Mouse (Mus musculus): ENCODE results near the gene Tpk1.
"Not testable (repeated sequence)": the region's sequence is repeated elsewhere in the genome, so short reads cannot be mapped to it uniquely, and the experiment has no call there.

The Tpk1 gene

DNA sequence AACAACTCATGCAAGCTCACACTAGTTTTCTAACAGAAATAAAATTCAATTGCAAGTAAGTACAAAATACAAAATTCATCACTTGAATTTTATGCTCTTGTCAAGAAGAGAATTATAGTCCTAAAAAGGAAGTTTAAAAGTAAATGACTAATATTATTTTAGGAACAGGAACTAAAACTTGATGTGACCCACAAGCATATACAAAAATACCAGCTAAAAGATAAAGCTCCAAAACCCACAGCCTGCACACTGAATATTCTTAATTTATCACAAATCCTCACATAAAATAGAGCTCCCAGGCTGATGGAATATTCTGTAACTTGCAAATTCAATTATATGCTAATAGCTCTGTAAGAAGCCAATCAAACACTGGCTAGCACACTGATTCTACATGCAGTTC lies 25.5 kb downstream of the Tpk1 start:
- no peak for DNase-seq (ENCODE audit: low read depth, low spot score)

GRCm38 (mm10) chr6:43638865-43639264 lies 27.2 kb downstream of the Tpk1 start:
- no peak for DNase-seq (ENCODE audit: low read depth, low spot score)

DNA sequence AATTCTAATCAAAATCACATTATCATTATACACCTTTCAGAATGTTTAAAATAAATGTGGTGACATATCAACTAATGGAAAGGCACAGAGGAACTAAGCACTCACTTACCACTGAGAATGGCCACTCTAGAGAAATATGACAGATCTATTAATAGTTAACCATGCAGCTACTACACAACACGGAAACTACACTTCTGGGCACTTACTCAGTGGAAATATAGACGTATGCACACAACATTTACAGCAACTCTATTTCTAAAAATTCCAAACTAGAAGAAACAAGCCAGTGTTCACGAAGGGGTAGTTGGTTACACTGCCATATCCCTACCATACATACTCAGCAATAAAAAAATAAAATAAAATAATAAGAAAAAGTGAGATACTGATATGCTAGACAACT lies 28.0 kb downstream of the Tpk1 start:
- no peak for DNase-seq (ENCODE audit: low read depth, low spot score)

DNA sequence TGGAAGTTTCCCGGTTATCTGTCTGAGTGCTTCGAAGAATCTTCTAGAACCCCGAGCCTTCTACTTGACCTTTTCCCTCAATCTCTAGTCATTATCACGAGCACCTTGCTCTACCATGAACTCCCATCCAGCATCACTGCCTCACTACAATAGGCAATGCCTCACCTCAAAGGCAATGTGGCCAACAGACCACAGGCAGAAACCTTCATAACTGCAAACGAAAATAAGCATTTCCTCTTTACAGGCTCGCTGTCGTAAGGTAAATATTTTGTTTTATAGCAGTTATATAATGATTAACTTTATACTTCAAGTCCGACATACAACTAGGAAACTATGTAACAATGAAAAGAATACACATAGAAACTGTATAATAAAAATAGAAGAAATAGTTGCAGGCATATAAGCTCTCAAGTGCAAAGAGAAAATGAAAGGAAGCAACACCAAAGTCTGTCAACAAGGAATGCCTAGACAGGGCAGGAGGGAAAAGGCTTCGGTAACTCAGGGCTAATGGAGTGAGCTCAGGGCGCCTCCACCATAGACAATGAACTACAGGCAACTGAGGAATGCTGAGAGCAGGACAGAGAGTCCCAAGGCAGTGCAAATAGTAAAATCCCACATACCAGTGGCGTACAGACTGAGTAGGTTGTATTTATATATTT lies 29.0 kb downstream of the Tpk1 start:
- no peak for DNase-seq (ENCODE audit: low read depth, low spot score)

DNA sequence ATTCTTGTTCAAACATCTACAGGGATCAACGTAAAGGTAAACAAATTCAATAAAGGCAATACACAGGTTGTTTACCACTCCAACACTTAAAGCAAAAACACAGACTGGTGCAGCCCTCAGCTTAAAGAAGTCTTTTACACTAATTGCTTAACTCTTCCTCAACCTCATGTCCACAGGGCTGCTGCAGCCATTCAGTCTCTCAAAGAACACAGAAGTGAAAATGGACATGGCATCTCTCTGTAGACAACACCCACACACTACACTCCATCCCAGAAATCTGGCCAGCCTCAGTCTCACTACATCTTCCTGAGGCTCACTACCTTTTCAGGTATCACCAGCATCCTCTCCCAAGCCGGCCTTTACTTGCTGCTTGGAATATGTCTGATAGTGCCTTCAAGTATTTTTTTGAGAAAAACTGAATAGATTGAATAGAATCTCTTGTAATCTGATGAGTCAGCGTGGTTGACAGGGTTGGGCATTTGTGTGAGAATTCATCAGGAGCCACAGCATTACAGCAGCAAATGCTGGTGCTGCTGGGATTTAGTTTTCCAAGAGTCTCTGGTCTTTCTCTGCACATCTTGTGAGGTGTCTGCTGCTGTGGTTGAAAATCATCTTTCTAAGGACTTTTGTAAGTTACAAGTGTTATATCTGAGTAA lies 32.6 kb downstream of the Tpk1 start:
- no peak for DNase-seq (ENCODE audit: low read depth, low spot score)

DNA sequence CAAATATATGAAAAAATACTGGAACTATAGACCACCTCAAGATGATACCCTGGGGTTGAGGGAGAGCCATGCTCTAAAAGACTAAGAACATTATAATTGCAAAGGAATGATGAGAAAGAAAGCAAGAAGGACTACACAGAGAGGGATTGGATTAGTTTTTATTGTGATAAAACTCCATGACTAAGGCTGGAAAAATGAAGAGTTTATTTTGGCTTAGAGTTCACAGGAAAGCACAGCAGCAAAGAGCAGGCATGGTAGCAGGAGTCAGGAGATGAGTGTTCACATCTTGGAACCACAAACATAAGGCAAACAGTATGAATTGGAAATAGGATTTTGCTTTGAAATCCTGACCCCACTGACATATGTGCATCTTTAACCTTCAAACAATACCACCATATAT lies 33.2 kb downstream of the Tpk1 start:
- no peak for DNase-seq (ENCODE audit: low read depth, low spot score)

GRCm38 (mm10) chr6:43623448-43623847 lies 42.6 kb downstream of the Tpk1 start:
- DNase-seq (ENCODE audit: low read depth, low spot score), result not testable (repeated sequence)

DNA sequence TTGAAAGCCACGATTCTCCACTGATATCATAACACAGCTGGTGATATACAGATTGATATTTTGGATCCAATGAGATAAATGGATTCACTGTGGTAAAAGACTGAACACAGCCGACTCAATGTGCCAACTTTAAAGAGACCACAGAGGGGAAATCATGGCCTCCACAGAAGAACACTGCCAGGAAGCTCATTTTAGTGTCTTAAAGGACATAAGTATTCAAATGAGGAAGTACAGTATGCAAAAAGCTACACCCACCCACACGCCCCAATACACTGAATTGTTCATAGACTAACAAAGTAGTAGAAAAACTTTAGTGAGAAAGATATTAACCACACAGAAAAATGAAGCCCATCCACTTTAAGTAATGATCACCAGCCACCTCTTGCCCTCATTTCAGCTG lies 46.8 kb downstream of the Tpk1 start:
- no peak for DNase-seq (ENCODE audit: low read depth, low spot score)

GRCm38 (mm10) chr6:43611770-43612169 lies 54.3 kb downstream of the Tpk1 start:
- no peak for DNase-seq (ENCODE audit: low read depth, low spot score)

GRCm38 (mm10) chr6:43590841-43591541 lies 75.1 kb downstream of the Tpk1 start:
- no peak for DNase-seq (ENCODE audit: low read depth, low spot score)

- no peak for DNase-seq (ENCODE audit: low read depth, low spot score)
Measured at GRCm38 (mm10) chr6:43585274-43585673, 80.8 kb downstream of the Tpk1 start.

DNA sequence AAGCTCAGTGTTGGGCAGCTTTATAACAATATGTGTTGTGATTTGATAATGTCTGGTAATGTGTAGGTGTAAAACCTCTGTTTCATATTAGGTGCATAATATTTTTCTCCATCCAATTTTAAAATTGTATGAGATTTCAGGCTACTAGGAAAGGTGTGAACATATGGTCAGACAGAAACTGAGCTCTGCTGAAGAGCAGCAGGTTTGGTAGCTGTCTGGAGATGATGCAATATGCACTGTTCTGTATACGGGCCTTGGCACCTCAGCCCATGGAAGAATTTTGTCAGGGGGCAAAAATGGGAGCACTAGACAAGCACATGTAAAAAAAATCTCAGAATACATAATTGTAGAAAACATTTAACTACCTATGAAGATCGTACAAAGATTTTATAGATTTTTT lies 84.3 kb downstream of the Tpk1 start:
- DNase-seq (ENCODE audit: low read depth, low spot score), result no peak

DNA sequence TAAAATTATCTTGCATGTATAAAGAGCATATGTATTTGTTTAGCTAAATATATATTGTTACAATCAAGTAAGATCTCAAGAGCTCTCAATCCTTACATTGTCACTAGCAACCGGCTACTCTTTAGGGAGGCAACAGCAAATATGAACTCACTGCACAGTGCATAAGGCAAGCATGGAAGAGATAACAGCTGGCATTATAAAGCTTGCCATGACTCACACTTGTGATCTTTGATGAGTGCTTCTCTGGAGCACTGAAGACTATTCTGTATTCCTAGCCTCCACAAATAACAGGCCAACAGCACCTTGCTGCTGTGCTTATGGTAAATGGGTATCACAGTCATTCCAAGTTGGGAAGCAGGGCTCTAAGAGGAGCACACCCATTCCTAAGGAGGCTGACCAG lies 98.2 kb downstream of the Tpk1 start:
- no peak for DNase-seq (ENCODE audit: low read depth, low spot score)

DNA sequence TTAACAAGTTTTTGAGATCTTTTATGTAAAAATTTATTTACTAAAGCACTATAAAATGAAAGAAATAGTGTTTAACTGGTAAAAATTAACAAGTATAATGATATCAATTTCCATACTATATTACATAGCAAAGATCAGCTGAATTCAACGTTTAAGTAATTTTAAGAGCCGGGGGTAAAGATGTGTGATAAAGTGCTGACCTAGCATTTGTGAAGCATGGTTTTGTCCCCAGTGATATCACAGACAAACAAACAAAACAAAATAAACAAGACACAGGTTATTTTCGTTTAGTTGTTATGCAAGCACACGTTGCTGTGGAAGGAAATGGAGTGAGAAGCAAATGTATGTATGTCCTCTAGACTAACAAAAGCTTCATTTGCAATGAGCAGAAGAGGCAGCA lies 103.6 kb downstream of the Tpk1 start:
- no peak for DNase-seq (ENCODE audit: low read depth, low spot score)

GRCm38 (mm10) chr6:43551410-43551809 lies 114.7 kb downstream of the Tpk1 start:
- no peak for DNase-seq (ENCODE audit: low read depth, low spot score)

DNA sequence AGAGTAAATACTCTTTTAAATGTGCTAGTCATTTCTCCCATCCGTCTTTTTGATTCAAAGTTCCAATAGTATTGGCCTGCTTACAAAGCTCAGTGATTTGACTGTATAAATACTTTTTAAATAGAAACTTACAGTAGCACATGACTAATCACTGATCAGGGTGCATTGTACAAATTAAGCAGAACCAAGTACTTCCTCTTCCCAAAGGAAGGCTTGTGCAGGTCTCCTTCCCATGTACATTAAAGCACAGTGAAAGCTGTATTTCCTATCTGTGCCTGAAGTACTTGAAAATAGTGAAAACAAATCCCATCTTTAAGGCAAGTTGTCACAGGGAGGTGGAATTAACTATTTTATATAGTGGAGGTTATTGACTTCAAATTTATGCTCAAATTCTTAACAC lies 119.5 kb downstream of the Tpk1 start:
- DNase-seq (ENCODE audit: low read depth, low spot score), result no peak

DNA sequence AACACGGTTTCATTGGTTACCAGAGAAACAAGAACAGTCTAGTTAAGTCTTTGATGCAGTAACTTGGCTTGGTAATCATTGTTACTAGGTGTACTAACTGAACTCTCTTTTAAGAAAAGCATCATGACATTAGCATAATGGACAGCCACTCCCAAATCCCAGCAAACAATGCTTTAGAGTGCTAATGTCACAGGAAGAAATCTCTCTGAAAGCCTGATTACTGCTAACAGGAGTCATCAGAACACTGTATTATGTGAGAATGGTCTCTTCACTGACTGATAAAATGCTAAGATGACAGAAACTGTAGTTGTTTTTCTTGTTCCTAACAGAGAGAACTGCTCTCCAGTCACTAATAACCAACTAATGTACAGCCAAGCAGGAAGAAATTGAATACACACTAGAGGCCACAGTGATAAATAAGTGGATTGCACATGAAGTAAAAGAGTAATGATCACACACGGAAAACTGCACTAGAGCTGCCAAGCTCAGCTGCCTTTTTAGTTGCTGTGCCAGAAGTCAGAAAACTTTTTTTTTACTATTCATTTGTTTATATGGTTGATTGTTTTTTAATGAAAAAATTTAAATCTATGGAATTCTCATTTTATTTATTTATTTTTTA lies 128.7 kb downstream of the Tpk1 start:
- DNase-seq (ENCODE audit: low read depth, low spot score), result no peak

- no peak for DNase-seq (ENCODE audit: low read depth, low spot score)
Measured at GRCm38 (mm10) chr6:43535459-43535858, 130.6 kb downstream of the Tpk1 start.

DNA sequence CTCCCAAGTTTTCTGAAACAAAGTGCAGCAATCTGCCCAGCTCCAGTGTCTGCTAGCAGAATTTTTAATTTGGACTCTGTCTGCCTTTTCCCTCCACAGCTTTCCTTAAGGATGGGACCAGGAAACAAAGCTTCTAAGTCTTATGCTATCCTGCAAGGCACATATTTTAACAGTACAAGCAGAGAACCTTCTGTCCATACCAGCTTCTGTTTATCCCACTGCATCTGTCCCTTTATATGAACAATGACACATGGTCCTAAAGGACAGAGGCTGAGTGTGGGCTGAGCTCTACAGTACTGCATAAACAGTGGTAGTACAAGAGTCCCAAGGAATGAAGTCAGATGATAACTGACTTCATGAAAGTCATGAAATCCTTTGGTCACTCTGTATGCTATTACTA lies 132.8 kb downstream of the Tpk1 start:
- DNase-seq (ENCODE audit: low read depth, low spot score), result no peak

GRCm38 (mm10) chr6:43532822-43533221 lies 133.3 kb downstream of the Tpk1 start:
- no peak for DNase-seq (ENCODE audit: low read depth, low spot score)

DNA sequence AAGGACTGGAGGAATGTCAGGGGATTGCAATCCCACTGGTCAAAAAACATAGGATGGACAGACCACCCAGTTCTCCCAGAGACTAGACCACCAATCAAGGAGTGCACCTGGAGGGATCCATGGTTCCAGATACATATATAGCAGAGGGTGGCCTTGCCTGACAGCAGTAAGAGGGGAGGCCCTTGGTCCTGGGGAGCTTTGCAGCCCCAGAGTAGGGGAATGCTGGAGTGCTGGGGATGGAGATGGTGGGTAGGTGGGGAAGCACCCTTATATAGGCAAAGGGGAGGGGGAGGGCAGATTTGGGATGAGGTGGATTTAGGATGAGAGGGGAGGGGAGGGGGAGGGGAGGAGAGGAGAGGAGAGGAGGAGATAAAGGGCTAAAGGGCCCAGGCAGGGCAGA lies 134.1 kb downstream of the Tpk1 start:
- no peak for DNase-seq (ENCODE audit: low read depth, low spot score)

DNA sequence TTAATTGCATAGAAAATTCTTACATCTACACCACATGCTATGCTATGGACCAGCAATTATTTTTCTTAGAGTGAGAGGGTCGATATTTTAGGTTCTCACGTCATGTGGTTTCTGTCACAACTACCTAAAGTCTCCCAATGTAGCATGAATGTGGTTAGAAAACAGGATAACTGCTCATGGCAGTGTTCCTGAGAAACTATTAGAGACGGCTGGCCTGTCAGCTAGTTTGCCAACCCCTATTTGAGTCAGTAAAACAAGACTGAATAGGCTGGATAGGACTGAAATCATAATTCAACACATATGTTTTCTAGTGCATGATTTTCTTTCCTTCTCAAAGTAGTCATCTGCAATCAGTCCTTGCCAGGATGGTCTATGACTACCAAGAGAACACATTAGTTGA lies 137.1 kb downstream of the Tpk1 start:
- no peak for DNase-seq (ENCODE audit: low read depth, low spot score)

- DNase-seq (ENCODE audit: low read depth, low spot score), result no peak
Measured at GRCm38 (mm10) chr6:43525028-43525427, 141.1 kb downstream of the Tpk1 start.

Measured in retina, postnatal 7 days (tissue).